Mouse (Mus musculus) CH12.LX (cell line): ENCODE measurements at regions not wholly inside any gene's neighbourhood (a gene's known extent, or its start where the extent isn't known, plus 50 kb on each side); places are given as distances from the start of the nearest gene placed in this dataset.

ENCODE experiments used
- CTCF ChIP-seq, 2 experiments: IDR thresholded peaks in 1 of 2; conservative IDR thresholded peaks in 1 of 2; 2 replicates each; pipeline ENCODE4 v1.5.1; 2011 to 2012; ENCODE audit warnings: low read depth in 2 of 2, low read length in 2 of 2, improper control_type of control experiment in 1 of 2, inconsistent platforms in 1 of 2, mild to moderate bottlenecking in 1 of 2, moderate library complexity in 1 of 2
- ELF1 ChIP-seq: IDR thresholded peaks from 2 replicates; pipeline ENCODE4 v1.6.1; 2014; ENCODE audit warnings: low read depth, mild to moderate bottlenecking, inconsistent platforms, low read length, improper control_type of control experiment
- EP300 ChIP-seq: IDR thresholded peaks from 2 replicates; pipeline ENCODE4 v1.6.1; 2011; ENCODE audit warnings: low read length, improper control_type of control experiment
- NELFE ChIP-seq: IDR thresholded peaks from 2 replicates; pipeline ENCODE4 v1.6.1; 2011; ENCODE audit warnings: low read depth, low read length, improper control_type of control experiment
- POLR2A ChIP-seq: IDR thresholded peaks from 2 replicates; pipeline ENCODE4 v1.6.1; 2011; ENCODE audit warnings: low read depth, mild to moderate bottlenecking, improper control_type of control experiment, low read length
- SIN3A ChIP-seq: IDR thresholded peaks from 2 replicates; pipeline ENCODE4 v1.6.1; 2012; ENCODE audit warnings: low read length, improper control_type of control experiment, inconsistent platforms
- ZC3H11A ChIP-seq: IDR thresholded peaks from 2 replicates; pipeline ENCODE4 v1.6.1; 2012; ENCODE audit warnings: low read depth, mild to moderate bottlenecking, inconsistent platforms, low read length, improper control_type of control experiment

- TF ChIP-seq NELFE (no peak), SIN3A (no peak), POLR2A (no peak), EP300 (no peak), ELF1 (no peak), ZC3H11A (no peak), CTCF (conservative IDR thresholded peaks at IDR 0.05 in 1 of 2, IDR thresholded peaks at IDR 0.05 in 1 of 2; ENCODE audit: low read depth in 2 of 2, low read length in 2 of 2) (no peak)
Measured at GRCm38 (mm10) chr2:135577228-135577627, 81.6 kb upstream of the Plcb4 start.
